Mouse (Mus musculus) urinary bladder, postnatal 10 days (tissue): ENCODE results near the gene Tm9sf1.

Experiments
- DNase-seq: peaks from one replicate; pipeline ENCODE4 v3.0.0; 2022; ENCODE audit warnings: low spot score

Gene Tm9sf1

GRCm38 (mm10) chr14:55589771-55590448 lies 53.7 kb downstream of the Tm9sf1 start:
- DNase-seq, result no peak

- no peak for DNase-seq
Observed at GRCm38 (mm10) chr14:55589271-55589670, 54.3 kb downstream of the Tm9sf1 start.

GRCm38 (mm10) chr14:55586149-55586548 lies 57.5 kb downstream of the Tm9sf1 start:
- DNase-seq, result no peak
